Mouse (Mus musculus) stomach, embryonic 15.5 days (tissue): ENCODE data around the gene Tmbim1. TPM values are rescaled to one million over a fixed set of nuclear protein-coding genes. Genes with fewer than 3 reads are reported as not detected.
"Not testable (repeated sequence)": the region's sequence is repeated elsewhere in the genome, so short reads cannot be mapped to it uniquely, and the experiment has no call there.

Experiments used
- ATAC-seq: fragments of 200-750 bp; cut with Nextera tagmentation; 2 replicates; pipeline ENCODE4 v1.8.0; 2017; ENCODE audit warnings: low read depth, moderate number of reproducible peaks, moderate TSS enrichment; ENCODE audit not compliant: insufficient read depth, low FRiP score
- H3K27ac ChIP-seq: fragments of 300-500 bp; sonication (generic); 2 replicates; pipeline ENCODE4 v1.5.1; 2015; ENCODE audit warnings: mild to moderate bottlenecking, inconsistent platforms
- H3K27me3 ChIP-seq: fragments of 300-500 bp; sonication (generic); replicated peaks from 2 replicates; pipeline ENCODE4 v1.6.1; 2015; ENCODE audit warnings: inconsistent platforms
- H3K36me3 ChIP-seq: fragments of 300-500 bp; sonication (generic); 2 replicates; pipeline ENCODE4 v1.6.1; 2015; ENCODE audit warnings: inconsistent platforms
- H3K4me1 ChIP-seq: fragments of 300-500 bp; sonication (generic); 2 replicates; pipeline ENCODE4 v1.6.1; 2015; ENCODE audit warnings: inconsistent platforms
- H3K4me2 ChIP-seq: fragments of 300-500 bp; sonication (generic); 2 replicates; pipeline ENCODE4 v1.6.1; 2015; ENCODE audit warnings: mild to moderate bottlenecking, inconsistent platforms
- H3K4me3 ChIP-seq: fragments of 300-500 bp; sonication (generic); replicated peaks from 2 replicates; pipeline ENCODE4 v1.5.1; 2015; ENCODE audit warnings: inconsistent platforms
- H3K9ac ChIP-seq: fragments of 300-500 bp; sonication (generic); 2 replicates; pipeline ENCODE4 v1.6.1; 2015; ENCODE audit warnings: inconsistent platforms
- H3K9me3 ChIP-seq: fragments of 300-500 bp; sonication (generic); 2 replicates; pipeline ENCODE4 v1.6.1; 2016; ENCODE audit warnings: inconsistent platforms
- whole genome bisulfite sequencing: fragments of 180-500 bp; shearing (Covaris S2); methylation state at CpG from one replicate; pipeline ENCODE4 v1.1.7; 2015; 5-methylcytosine and 5-hydroxymethylcytosine counted together
- polyA plus RNA-seq: library from polyadenylated mRNA; unstranded; fragments of >200 nt; fragmentation: Nextera tagmentation; extraction: Ambion mirVana; gene quantifications from 2 replicates; pipeline ENCODE4 v1.2.1, GENCODE M21; 2015

The Tmbim1 gene
- polyA plus RNA-seq, 1 experiment from 2014 or later: 73.4 TPM

DNA sequence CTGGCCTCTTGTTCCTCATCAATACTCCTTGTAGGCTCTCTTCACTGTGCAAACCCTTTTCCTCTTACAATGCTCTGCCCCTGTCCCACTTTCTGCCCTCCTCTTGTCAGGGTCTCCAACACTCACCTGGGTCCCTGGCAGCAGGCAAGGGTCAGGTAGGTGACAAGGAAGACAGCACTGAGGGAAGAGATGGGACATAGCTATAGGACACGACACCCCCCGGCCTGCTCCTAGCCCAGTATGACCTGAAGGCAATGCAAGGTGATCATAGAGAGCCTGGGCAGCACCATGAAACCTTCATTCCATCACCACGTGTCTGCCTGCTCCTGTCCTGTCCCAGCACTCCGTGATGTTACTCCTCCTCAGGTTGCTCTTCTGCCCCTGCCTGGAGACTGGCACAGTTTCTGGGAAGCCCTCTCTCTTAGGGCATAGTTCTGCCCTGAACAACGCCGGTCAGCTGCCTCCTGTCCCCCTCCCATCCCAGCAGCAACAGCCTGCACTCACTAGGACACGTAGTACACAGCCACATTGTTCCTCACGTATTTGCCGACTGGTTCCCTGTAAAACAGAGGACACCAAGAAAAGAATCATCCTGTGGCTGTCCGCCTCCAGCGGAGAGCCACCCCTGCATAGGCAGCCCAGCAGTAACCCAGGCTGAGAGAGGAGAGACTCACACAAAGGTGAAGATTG lies 12.9 kb downstream of the Tmbim1 start:
- H3K4me2 ChIP-seq: no peak overlapping the region
- no peaks in the 10 kb centered on the region for H3K27me3 ChIP-seq
- H3K9ac ChIP-seq: no peak overlapping the region
- H3K27ac ChIP-seq: peak overlapping the region; percentile 62; the same call in 1 of the 2 replicates
- WGBS: 86% methylated on average over 11 of the region's 11 CpGs
- peaks cover 24% of the 10 kb centered on the region for H3K36me3 ChIP-seq
- no peak overlapping the region for H3K4me3 ChIP-seq
- H3K9me3 ChIP-seq: no peaks in the 10 kb centered on the region
- peaks cover 56% of the 10 kb centered on the region for H3K4me1 ChIP-seq
- ATAC-seq: no peak

DNA sequence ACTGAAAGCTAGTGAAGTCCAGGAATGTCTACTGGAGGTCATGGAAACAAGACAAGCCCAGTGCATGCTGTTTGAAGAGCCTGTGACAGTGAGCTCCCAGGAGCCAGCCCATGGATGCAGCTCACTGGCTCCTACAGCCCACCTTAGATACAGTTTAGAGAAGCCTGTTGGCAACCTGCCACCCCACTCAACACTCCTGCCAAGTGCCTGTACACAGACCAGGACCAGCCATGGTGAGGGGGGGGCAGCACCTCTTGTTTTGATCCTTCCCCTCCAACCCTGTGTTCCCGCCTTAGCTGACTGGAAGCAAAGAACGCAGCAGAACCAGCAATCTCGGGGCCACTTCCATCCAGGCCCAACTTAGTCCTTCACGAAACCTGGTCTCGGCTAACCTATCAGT lies 15.3 kb downstream of the Tmbim1 start:
- no peak overlapping the region for H3K27ac ChIP-seq
- no peak overlapping the region for H3K4me3 ChIP-seq
- WGBS: 76% methylated on average over 5 of the region's 5 CpGs
- no peak overlapping the region for H3K4me2 ChIP-seq
- peaks cover 24% of the 10 kb centered on the region for H3K36me3 ChIP-seq
- H3K4me1 ChIP-seq: peaks cover 39% of the 10 kb centered on the region
- H3K9ac ChIP-seq: no peak overlapping the region
- no peaks in the 10 kb centered on the region for H3K27me3 ChIP-seq
- H3K9me3 ChIP-seq: no peaks in the 10 kb centered on the region
- 0 out of 2 replicates have a peak, but pooled peaks have one; percentile 3 for ATAC-seq

DNA sequence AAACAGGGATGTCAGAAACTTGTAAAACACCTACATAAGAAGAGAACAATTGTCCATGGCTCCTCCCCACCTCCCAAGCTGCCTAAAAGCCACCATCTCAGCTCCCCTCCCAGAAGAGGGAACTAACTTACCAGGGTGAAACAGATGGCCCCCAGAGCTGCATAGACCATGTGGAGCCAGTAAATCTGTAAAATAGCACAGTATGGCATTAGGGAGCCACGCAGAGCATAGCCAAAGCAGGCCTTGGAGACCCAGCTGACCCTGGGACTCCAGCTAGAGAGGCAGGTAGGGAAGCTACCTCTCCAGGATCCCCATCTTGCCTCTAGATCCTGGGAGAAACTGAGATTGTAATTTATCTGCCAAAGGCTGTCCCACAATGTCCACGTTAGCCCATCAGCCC lies 15.7 kb downstream of the Tmbim1 start:
- no peak overlapping the region for H3K4me2 ChIP-seq
- H3K27me3 ChIP-seq: no peaks in the 10 kb centered on the region
- 83% methylated on average over 2 of the region's 2 CpGs for WGBS
- H3K9ac ChIP-seq: no peak overlapping the region
- H3K4me1 ChIP-seq: peaks cover 35% of the 10 kb centered on the region
- H3K27ac ChIP-seq: no peak overlapping the region
- peaks cover 24% of the 10 kb centered on the region for H3K36me3 ChIP-seq
- H3K9me3 ChIP-seq: no peaks in the 10 kb centered on the region
- H3K4me3 ChIP-seq: no peak overlapping the region
- no peak for ATAC-seq

DNA sequence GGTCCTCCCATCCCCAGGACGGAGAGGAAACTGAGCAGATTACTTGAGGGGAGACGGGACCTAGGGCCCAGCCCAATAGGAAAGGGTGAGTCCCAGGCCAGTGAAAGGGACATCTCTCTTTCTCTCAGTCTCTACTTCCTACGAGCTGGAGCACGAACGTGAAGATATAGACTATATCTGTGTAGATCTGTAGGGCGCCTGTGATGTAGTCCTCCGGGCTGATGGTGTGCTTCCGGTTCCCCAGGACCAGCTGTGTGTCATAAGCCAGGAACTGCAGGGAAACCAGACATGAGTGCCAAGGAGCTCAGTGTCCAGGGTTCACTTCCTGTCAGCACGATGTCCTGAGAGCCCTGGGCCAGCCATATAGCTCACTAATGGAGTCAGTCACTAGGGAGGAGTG lies 16.2 kb downstream of the Tmbim1 start:
- H3K4me2 ChIP-seq: no peak overlapping the region
- H3K4me1 ChIP-seq: peaks cover 32% of the 10 kb centered on the region
- no peaks in the 10 kb centered on the region for H3K27me3 ChIP-seq
- WGBS: 84% methylated on average over 9 of the region's 9 CpGs
- no peak overlapping the region for H3K4me3 ChIP-seq
- H3K9me3 ChIP-seq: no peaks in the 10 kb centered on the region
- no peak overlapping the region for H3K9ac ChIP-seq
- ATAC-seq: no peak
- no peak overlapping the region for H3K27ac ChIP-seq
- peaks cover 24% of the 10 kb centered on the region for H3K36me3 ChIP-seq

DNA sequence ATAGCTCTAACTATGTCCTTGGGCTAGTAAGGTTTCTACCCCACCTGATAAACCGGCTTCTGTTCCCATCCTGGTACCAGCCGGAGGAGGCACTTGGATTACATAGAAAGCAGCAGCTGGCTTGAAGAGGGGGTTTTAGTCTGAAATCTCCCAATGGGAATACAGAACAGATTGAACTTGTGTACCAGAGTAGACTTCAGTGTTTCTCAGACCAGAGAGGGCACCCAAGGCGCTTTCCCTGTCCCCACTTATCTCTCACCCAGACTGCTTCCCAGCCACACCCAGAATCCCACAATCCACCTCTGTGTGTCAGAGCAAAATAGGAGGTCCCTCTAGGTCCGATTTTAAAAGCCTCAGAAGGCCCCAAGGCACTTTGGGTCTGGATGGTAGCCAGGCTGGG lies 17.1 kb downstream of the Tmbim1 start:
- ATAC-seq: no peak
- no peaks in the 10 kb centered on the region for H3K27me3 ChIP-seq
- H3K9me3 ChIP-seq: no peaks in the 10 kb centered on the region
- no peak overlapping the region for H3K4me2 ChIP-seq
- no peak overlapping the region for H3K27ac ChIP-seq
- H3K4me1 ChIP-seq: peaks cover 26% of the 10 kb centered on the region
- 75% methylated on average over 4 of the region's 4 CpGs for WGBS
- no peak overlapping the region for H3K4me3 ChIP-seq
- H3K9ac ChIP-seq: no peak overlapping the region
- H3K36me3 ChIP-seq: peaks cover 24% of the 10 kb centered on the region

DNA sequence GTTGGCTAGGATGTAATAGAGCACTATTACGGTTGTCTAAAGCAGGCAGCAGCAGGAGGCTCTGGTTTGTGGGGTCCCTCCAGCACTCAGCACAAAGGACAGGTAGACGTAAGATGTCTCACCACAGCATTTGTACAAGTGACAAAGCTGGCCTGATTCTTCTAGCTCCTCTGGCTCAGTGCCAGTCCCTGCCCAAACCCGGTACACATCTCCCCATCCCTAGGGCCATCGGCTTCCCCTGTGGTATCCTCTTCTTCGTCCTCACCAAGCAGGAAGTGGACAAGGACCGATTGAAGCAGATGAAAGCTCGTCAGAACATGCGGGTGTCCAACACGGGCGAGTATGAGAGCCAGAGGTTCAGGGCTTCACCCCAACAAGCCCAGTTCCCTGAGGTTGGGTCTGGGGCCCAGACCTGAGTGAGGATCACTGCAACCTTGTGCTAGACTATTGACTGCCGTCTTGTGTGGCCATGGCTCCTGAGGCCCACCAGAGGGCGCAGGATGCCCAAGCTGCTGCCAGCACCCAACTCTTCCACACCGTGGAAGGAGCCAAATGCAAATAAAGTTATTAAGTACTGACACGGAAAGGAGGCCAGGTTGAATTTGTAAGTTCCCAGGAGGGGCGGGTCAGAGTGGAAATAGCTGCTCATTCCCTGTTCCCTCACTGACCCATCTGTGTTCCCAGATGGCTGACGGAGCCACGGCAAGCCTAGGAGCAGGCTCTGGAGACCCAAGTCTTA lies 18.4 kb downstream of the Tmbim1 start:
- H3K4me2 ChIP-seq, H3K4me3 ChIP-seq, H3K27me3 ChIP-seq, ATAC-seq, H3K9me3 ChIP-seq, H3K9ac ChIP-seq: not testable (repeated sequence)
- 56% methylated on average over 15 of the region's 17 CpGs for WGBS
- peak overlapping the region; percentile 28; the same call in 1 of the 2 replicates for H3K27ac ChIP-seq
- peaks cover 26% of the 10 kb centered on the region for H3K36me3 ChIP-seq
- H3K4me1 ChIP-seq: peaks cover 31% of the 10 kb centered on the region

DNA sequence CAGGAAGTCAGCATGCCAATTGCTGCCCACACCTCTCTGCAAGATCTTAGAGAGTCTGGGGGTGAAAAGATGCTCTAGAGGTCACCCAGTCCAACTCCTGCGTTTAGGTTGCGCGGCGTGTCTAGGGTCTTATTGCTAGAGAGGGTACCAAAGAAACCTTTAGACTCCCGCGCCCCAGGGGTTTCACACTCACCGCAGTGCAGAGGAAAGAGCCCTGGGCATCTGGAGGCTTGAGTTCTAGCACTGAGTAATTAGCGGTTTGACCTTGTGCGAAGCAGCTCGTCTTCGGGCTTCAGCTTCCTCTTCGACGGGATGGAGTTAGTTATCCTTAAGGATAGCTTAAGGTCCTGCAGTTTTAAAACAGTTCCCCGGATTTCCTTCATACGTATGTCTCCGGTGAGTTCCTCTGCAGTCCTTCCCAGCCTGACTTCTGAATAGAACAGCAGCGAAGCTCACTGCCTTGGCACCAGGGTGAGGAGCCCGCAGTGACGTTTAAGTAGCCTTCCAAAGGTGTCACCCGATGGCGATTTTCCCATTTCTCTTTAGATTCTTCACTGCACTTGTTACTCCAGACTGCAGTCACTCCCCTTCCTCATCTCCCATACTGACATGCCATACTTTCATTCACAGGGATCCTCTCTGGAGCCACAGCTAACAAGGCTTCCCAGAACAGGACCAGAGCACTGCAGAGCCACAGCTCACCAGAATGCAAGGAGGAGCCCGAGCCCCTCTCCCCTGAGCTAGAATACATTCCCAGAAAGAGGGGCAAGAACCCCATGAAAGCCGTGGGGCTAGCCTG lies 20.0 kb downstream of the Tmbim1 start:
- WGBS: 3% methylated on average over 23 of the region's 23 CpGs
- Histone ChIP-seq H3K9me3 (no peaks in the 10 kb centered on the region), H3K4me1 (peaks cover 41% of the 10 kb centered on the region), H3K9ac (peak overlapping the region; percentile 45), H3K27me3 (no peaks in the 10 kb centered on the region), H3K4me2 (peak overlapping the region; percentile 68), H3K27ac (no peak overlapping the region; the same call in 1 of the 2 replicates), H3K36me3 (peaks cover 38% of the 10 kb centered on the region), H3K4me3 (peak overlapping the region; percentile 65)
- no peak for ATAC-seq

DNA sequence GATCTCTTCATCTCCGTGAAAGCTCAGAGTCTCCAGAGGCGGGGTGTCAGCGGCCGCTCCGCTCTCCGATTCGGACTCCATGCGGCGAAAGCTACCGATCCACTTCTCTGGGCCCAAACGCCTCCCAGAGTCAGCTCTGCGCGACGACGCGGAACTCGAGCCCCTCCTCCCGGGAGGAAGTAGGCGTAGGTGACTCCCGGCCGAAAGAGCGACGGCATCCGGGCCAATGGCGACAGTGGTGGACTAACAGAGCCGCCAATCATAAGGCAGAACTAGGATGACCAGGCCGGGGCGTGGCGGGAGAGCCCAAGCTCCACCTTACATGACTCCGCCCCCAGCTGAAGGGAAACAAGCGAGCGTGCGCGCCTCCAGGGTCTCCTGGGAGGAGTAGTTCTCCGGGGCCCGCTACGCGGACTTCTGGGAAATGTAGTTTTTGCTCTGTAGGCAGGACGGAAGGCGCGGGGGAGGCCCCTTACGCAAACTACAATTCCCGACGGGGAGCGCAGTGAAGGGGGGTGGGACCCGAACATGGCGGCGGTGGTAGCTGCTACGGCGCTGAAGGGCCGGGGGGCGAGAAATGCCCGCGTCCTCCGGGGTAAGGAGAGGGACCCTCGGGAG lies 20.8 kb downstream of the Tmbim1 start, which contains the start of the genes Aamp and Pnkd:
TSS of gene Aamp (minus strand) at position 196 of the 618 bp plus-strand sequence.
TSS of gene Pnkd (plus strand) at position 388 of the 618 bp plus-strand sequence.
- H3K36me3 ChIP-seq: peaks cover 44% of the 10 kb centered on the region
- peak; percentile 96 for ATAC-seq
- no peaks in the 10 kb centered on the region for H3K9me3 ChIP-seq
- H3K27me3 ChIP-seq: no peaks in the 10 kb centered on the region
- peak within 1 kb of the TSS; percentile 68 for H3K4me2 ChIP-seq
- H3K4me3 ChIP-seq: peak within 1 kb of the TSS; percentile 89
- 0% methylated on average over 56 of the region's 56 CpGs for WGBS
- H3K4me1 ChIP-seq: peaks cover 33% of the 10 kb centered on the region
- peak within 1 kb of the TSS; percentile 84 for H3K27ac ChIP-seq
- peak within 1 kb of the TSS; percentile 74 for H3K9ac ChIP-seq

DNA sequence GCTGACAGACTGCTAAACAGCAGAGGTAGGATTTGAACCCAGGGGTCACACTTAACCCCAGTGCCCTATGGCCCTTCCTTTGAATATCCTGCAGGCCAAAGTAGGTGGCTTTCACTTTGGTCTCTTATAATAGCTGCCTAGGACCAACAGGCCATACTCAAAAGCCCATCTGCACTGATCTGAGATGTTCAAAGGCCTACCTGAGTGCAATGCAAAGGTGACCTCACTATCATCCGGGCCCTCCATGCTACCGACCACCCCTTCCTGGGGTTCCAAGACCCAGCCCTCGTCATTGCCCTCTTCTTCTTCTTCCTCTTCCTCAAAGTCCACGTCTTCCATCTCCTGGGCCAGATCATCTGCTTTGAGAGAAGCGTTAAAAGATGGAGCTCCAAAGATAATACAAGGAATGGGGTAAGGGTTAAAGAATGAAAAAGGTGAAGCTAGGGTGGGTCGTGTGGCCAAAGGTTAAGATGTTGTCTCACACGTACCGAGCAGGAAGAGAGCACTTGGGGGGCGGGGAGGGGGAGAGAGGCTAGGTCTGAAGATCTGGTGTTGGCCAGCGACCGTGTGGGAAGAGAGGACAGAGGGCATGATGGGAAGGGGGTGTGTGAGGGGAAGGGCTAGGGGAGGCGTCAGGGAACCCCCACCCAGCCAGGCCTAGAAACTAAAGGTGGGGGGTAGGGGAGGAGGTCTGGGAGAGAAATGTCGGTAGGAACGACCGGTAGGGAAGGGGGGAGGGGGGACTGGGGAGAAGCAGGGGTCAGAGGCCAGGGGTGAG lies 21.5 kb downstream of the Tmbim1 start:
- H3K4me2 ChIP-seq: peak overlapping the region; percentile 65
- peaks cover 51% of the 10 kb centered on the region for H3K36me3 ChIP-seq
- H3K27me3 ChIP-seq: no peaks in the 10 kb centered on the region
- ATAC-seq: peak; percentile 31; the same call in 1 of the 2 replicates
- 10% methylated on average over 15 of the region's 15 CpGs for WGBS
- peak overlapping the region; percentile 89 for H3K4me3 ChIP-seq
- peak overlapping the region; percentile 74 for H3K9ac ChIP-seq
- no peaks in the 10 kb centered on the region for H3K9me3 ChIP-seq
- H3K4me1 ChIP-seq: peaks cover 33% of the 10 kb centered on the region
- H3K27ac ChIP-seq: peak overlapping the region; percentile 84

DNA sequence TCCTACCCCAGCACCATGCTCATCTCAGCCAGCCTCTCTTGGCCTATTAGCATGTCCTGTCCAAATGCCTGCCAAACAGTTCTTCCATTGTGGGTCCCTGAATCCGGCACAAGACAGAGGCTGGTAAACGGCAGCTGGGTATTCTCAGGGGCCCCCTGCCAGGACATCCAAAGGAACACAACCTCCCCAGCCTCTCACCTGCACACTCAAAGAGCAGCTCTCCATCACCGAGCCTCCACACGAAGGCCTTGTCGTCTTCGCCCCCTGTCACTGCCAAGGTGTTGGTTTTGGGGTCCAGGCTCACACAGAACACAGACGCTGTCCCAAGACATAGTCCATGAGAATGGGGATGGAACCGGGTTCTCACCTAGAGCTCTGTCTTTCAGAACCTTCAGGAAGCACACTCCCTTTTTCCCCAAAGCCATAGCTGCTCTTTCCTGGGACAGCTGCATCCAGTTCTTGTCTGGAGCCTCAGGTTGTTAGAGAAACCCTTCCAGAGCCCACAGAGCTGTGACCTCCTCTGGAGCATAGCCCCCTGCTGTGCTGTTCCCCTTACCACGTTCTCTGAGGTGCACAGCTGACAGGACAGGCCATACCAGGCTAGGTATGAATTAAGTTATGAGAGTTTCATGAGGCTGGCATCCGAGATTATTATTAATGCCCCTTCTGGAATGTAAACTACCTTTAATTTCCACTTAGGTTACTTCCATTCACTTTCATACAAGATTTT lies 22.4 kb downstream of the Tmbim1 start:
- Histone ChIP-seq H3K4me3 (no peak overlapping the region), H3K9ac (no peak overlapping the region), H3K4me2 (peak overlapping the region; percentile 65), H3K36me3 (peaks cover 50% of the 10 kb centered on the region), H3K4me1 (peaks cover 33% of the 10 kb centered on the region), H3K27me3 (no peaks in the 10 kb centered on the region), H3K27ac (no peak overlapping the region), H3K9me3 (no peaks in the 10 kb centered on the region)
- no peak for ATAC-seq
- WGBS: 82% methylated on average over 10 of the region's 10 CpGs
